Mouse (Mus musculus): ENCODE results near the gene Xlr3a. TPM values are rescaled to one million over a fixed set of nuclear protein-coding genes. Genes with fewer than 3 reads are reported as not detected.

The Xlr3a gene
- total and polyA plus RNA-seq, 3 experiments: 0.16 TPM; not detected in 2

- ATAC-seq (ENCODE audit: extremely low read depth, insufficient number of reproducible peaks, low FRiP score, poor library complexity, severe bottlenecking) (no peak), DNase-seq (ENCODE audit: low spot score) (no peak)
- H3K4me3 ChIP-seq (ENCODE audit: low read depth, low read length): no peak within 1 kb of the TSS
- no peaks in the 10 kb centered on the region for H3K4me1 ChIP-seq (ENCODE audit: insufficient read depth, low read depth, low read length)
- H3K27me3 ChIP-seq (ENCODE audit: insufficient read depth, low read length): peaks cover 2% of the 10 kb centered on the region; the same call in 1 of the 2 replicates
- H3K36me3 ChIP-seq (replicated peaks): no peaks in the 10 kb centered on the region
- H3K9me3 ChIP-seq (replicated peaks): no peaks in the 10 kb centered on the region
- TF ChIP-seq POLR2AphosphoS5 (IDR thresholded peaks at IDR 0.05; ENCODE audit: insufficient replicate concordance, low read depth, low read length): no peak
- TF ChIP-seq CTCF (IDR thresholded peaks at IDR 0.05; ENCODE audit: low read depth, low read length): no peak
Observed at GRCm38 (mm10) chrX:73037003-73037402, 59.9 kb downstream of the Xlr3a start, which contains the start of gene Pnma5. Gene Pnma5 (minus strand): TSS chrX:73037103.

Other genes with a start within 250 kb of the Xlr3a start
- 18.5 and 22.1 TPM in 2 replicates for gene Cetn2, start 178.7 kb downstream of the Xlr3a start, total RNA-seq (2014; fragmentation: Nextera tagmentation)
- gene Cetn2, start 178.7 kb downstream of the Xlr3a start, total RNA-seq (2017): 140 and 157 TPM in 2 replicates
- 3.2 and 4.6 TPM in 2 replicates for gene Cetn2, start 178.7 kb downstream of the Xlr3a start, polyA plus RNA-seq (2012)
- 41.9 and 47.8 TPM in 2 replicates for gene Nsdhl, start 178.5 kb downstream of the Xlr3a start, total RNA-seq (2014; fragmentation: Nextera tagmentation)
- 50.2 and 51.2 TPM in 2 replicates for gene Nsdhl, start 178.5 kb downstream of the Xlr3a start, total RNA-seq (2017)
- gene Nsdhl, start 178.5 kb downstream of the Xlr3a start, polyA plus RNA-seq (2012): 1.9 and 2.0 TPM in 2 replicates
- gene Zfp185, start 109.8 kb downstream of the Xlr3a start, total RNA-seq (2014; fragmentation: Nextera tagmentation): not detected in 2 replicates
- gene Zfp185, start 109.8 kb downstream of the Xlr3a start, total RNA-seq (2017): 0.11 TPM in 1 of 2 replicates, not detected in the other
- not detected in 2 replicates for gene Zfp185, start 109.8 kb downstream of the Xlr3a start, polyA plus RNA-seq (2012)
- not detected in 2 replicates for gene Pnma5, start 60.0 kb downstream of the Xlr3a start, total RNA-seq (2014; fragmentation: Nextera tagmentation)
- not detected in 2 replicates for gene Pnma5, start 60.0 kb downstream of the Xlr3a start, total RNA-seq (2017)
- not detected in 2 replicates for gene Pnma5, start 60.0 kb downstream of the Xlr3a start, polyA plus RNA-seq (2012)
- not detected in 2 replicates for gene Pnma3, start 32.3 kb downstream of the Xlr3a start, total RNA-seq (2014; fragmentation: Nextera tagmentation)
- 0.05 TPM in 1 of 2 replicates, not detected in the other for gene Pnma3, start 32.3 kb downstream of the Xlr3a start, total RNA-seq (2017)
- not detected in 2 replicates for gene Pnma3, start 32.3 kb downstream of the Xlr3a start, polyA plus RNA-seq (2012)
- not detected in 2 replicates for gene Xlr4a, start 14.6 kb downstream of the Xlr3a start, total RNA-seq (2014; fragmentation: Nextera tagmentation)
- gene Xlr4a, start 14.6 kb downstream of the Xlr3a start, total RNA-seq (2017): not detected in 2 replicates
- gene Xlr4a, start 14.6 kb downstream of the Xlr3a start, polyA plus RNA-seq (2012): not detected in 2 replicates
- not detected in 2 replicates for gene Gm14685, start 20.0 kb upstream of the Xlr3a start, total RNA-seq (2014; fragmentation: Nextera tagmentation)
- gene Gm14685, start 20.0 kb upstream of the Xlr3a start, total RNA-seq (2017): 0.16 TPM in 1 of 2 replicates, not detected in the other
- not detected in 2 replicates for gene Gm14685, start 20.0 kb upstream of the Xlr3a start, polyA plus RNA-seq (2012)
- not detected in 2 replicates for gene Xlr5b, start 51.7 kb upstream of the Xlr3a start, total RNA-seq (2014; fragmentation: Nextera tagmentation)
- gene Xlr5b, start 51.7 kb upstream of the Xlr3a start, total RNA-seq (2017): not detected in 2 replicates
- not detected in 2 replicates for gene Xlr5b, start 51.7 kb upstream of the Xlr3a start, polyA plus RNA-seq (2012)
- gene DXBay18, start 52.4 kb upstream of the Xlr3a start, total RNA-seq (2014; fragmentation: Nextera tagmentation): not detected in 2 replicates
- gene DXBay18, start 52.4 kb upstream of the Xlr3a start, total RNA-seq (2017): not detected in 2 replicates
- gene DXBay18, start 52.4 kb upstream of the Xlr3a start, polyA plus RNA-seq (2012): not detected in 2 replicates
- gene Spin2d, start 79.9 kb upstream of the Xlr3a start, total RNA-seq (2014; fragmentation: Nextera tagmentation): not detected in 2 replicates
- 0.11 TPM in 1 of 2 replicates, not detected in the other for gene Spin2d, start 79.9 kb upstream of the Xlr3a start, total RNA-seq (2017)
- not detected in 2 replicates for gene Spin2d, start 79.9 kb upstream of the Xlr3a start, polyA plus RNA-seq (2012)
- gene Xlr3b, start 95.1 kb upstream of the Xlr3a start, total RNA-seq (2014; fragmentation: Nextera tagmentation): not detected in 2 replicates
- gene Xlr3b, start 95.1 kb upstream of the Xlr3a start, total RNA-seq (2017): 0.11 TPM in 1 of 2 replicates, not detected in the other
- not detected in 2 replicates for gene Xlr3b, start 95.1 kb upstream of the Xlr3a start, polyA plus RNA-seq (2012)
- gene Xlr4b, start 117.2 kb upstream of the Xlr3a start, total RNA-seq (2014; fragmentation: Nextera tagmentation): not detected in 2 replicates
- 0.11 TPM in 1 of 2 replicates, not detected in the other for gene Xlr4b, start 117.2 kb upstream of the Xlr3a start, total RNA-seq (2017)
- gene Xlr4b, start 117.2 kb upstream of the Xlr3a start, polyA plus RNA-seq (2012): not detected in 2 replicates
- gene F8a, start 131.2 kb upstream of the Xlr3a start, total RNA-seq (2014; fragmentation: Nextera tagmentation): 2.0 and 2.3 TPM in 2 replicates
- gene F8a, start 131.2 kb upstream of the Xlr3a start, total RNA-seq (2017): 5.9 and 6.1 TPM in 2 replicates
- gene F8a, start 131.2 kb upstream of the Xlr3a start, polyA plus RNA-seq (2012): 14.7 and 18.2 TPM in 2 replicates
- not detected in 2 replicates for gene Xlr4c, start 146.0 kb upstream of the Xlr3a start, total RNA-seq (2014; fragmentation: Nextera tagmentation)
- 0.33 TPM in 1 of 2 replicates, not detected in the other for gene Xlr4c, start 146.0 kb upstream of the Xlr3a start, total RNA-seq (2017)
- not detected in 2 replicates for gene Xlr4c, start 146.0 kb upstream of the Xlr3a start, polyA plus RNA-seq (2012)
- gene Xlr3c, start 168.3 kb upstream of the Xlr3a start, total RNA-seq (2014; fragmentation: Nextera tagmentation): not detected in 2 replicates
- 0.16 TPM in 1 of 2 replicates, not detected in the other for gene Xlr3c, start 168.3 kb upstream of the Xlr3a start, total RNA-seq (2017)
- gene Xlr3c, start 168.3 kb upstream of the Xlr3a start, polyA plus RNA-seq (2012): not detected in 2 replicates
- not detected in 2 replicates for gene Xlr5a, start 195.9 kb upstream of the Xlr3a start, total RNA-seq (2014; fragmentation: Nextera tagmentation)
- not detected in 2 replicates for gene Xlr5a, start 195.9 kb upstream of the Xlr3a start, total RNA-seq (2017)
- not detected in 2 replicates for gene Xlr5a, start 195.9 kb upstream of the Xlr3a start, polyA plus RNA-seq (2012)
- not detected in 2 replicates for gene Xlr5c, start 195.9 kb upstream of the Xlr3a start, total RNA-seq (2014; fragmentation: Nextera tagmentation)
- gene Xlr5c, start 195.9 kb upstream of the Xlr3a start, total RNA-seq (2017): 0.27 TPM in 1 of 2 replicates, not detected in the other
- not detected in 2 replicates for gene Xlr5c, start 195.9 kb upstream of the Xlr3a start, polyA plus RNA-seq (2012)
- not detected in 2 replicates for gene Gm45015, start 239.7 kb upstream of the Xlr3a start, total RNA-seq (2014; fragmentation: Nextera tagmentation)
- not detected in 2 replicates for gene Gm45015, start 239.7 kb upstream of the Xlr3a start, total RNA-seq (2017)
- not detected in 2 replicates for gene Gm45015, start 239.7 kb upstream of the Xlr3a start, polyA plus RNA-seq (2012)
- 13.0 and 21.1 TPM in 2 replicates for gene Zfp275, start 245.5 kb upstream of the Xlr3a start, total RNA-seq (2014; fragmentation: Nextera tagmentation)
- 9.4 and 9.9 TPM in 2 replicates for gene Zfp275, start 245.5 kb upstream of the Xlr3a start, total RNA-seq (2017)
- gene Zfp275, start 245.5 kb upstream of the Xlr3a start, polyA plus RNA-seq (2012): 2.0 TPM in 2 replicates

All from G1E (cell line).